Mouse (Mus musculus) heart, postnatal 0 days (tissue): ENCODE results near the gene Pdzd2.

Experiments used
- CTCF ChIP-seq: IDR thresholded peaks from 2 replicates; pipeline ENCODE4 v1.5.1; 2016; ENCODE audit warnings: antibody characterized with exemption, control low read depth, low read depth
- EP300 ChIP-seq: IDR thresholded peaks from 2 replicates; pipeline ENCODE4 v1.6.1; 2016; ENCODE audit warnings: antibody characterized with exemption, low read depth

DNA sequence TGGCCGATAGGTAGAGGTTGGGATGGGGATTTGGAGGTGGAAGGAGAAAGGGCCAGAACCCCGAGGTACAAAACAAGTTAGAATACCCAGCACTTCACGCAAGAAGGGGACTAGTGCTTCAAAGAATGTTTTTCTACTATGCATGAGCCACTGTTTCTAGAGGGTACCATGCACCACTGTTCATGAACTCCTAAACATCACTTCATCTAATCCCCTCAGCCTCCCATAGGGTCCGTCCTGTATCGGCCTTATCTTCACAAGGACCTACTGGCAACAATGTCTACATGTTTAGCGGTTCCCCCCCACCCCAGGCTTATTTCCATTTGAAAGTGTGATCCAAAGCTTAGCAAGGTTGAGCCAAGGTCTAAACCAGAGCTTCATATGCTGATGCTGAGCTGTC, 162.0 kb downstream of the Pdzd2 start:
- TF ChIP-seq CTCF (no peak), EP300 (no peak)
